Mouse (Mus musculus) hindbrain, embryonic 11.5 days (tissue): ENCODE data around the gene Scp2. TPM values are rescaled to one million over a fixed set of nuclear protein-coding genes. Genes with fewer than 3 reads are reported as not detected.

Source experiments
- ATAC-seq: fragments of 200-750 bp; cut with Nextera tagmentation; 2 replicates; pipeline ENCODE4 v1.8.0; 2017; ENCODE audit warnings: mild to moderate bottlenecking, moderate TSS enrichment, moderate library complexity; ENCODE audit not compliant: low FRiP score
- DNase-seq: peaks from one replicate; pipeline ENCODE4 v3.0.0-alpha.2; 2015; ENCODE audit warnings: low spot score
- H3K27ac ChIP-seq: fragments of 300-500 bp; sonication (generic); 2 replicates; pipeline ENCODE4 v1.5.1; 2014; ENCODE audit warnings: mild to moderate bottlenecking, low read depth, low read length
- H3K27me3 ChIP-seq: fragments of 300-500 bp; sonication (generic); 2 replicates; pipeline ENCODE4 v1.6.1; 2014; ENCODE audit warnings: mild to moderate bottlenecking, low read length, moderate library complexity, mixed read lengths; ENCODE audit not compliant: control insufficient read depth, insufficient read depth
- H3K36me3 ChIP-seq: fragments of 300-500 bp; sonication (generic); 2 replicates; pipeline ENCODE4 v1.6.1; 2014; ENCODE audit warnings: mild to moderate bottlenecking, low read length, moderate library complexity, mixed read lengths; ENCODE audit not compliant: control insufficient read depth, insufficient read depth
- H3K4me1 ChIP-seq: fragments of 300-500 bp; sonication (generic); replicated peaks from 2 replicates; pipeline ENCODE4 v1.6.1; 2014; ENCODE audit warnings: low read length, mixed read lengths; ENCODE audit not compliant: control insufficient read depth, insufficient read depth
- H3K4me2 ChIP-seq: fragments of 300-500 bp; sonication (generic); replicated peaks from 2 replicates; pipeline ENCODE4 v1.6.1; 2014; ENCODE audit warnings: mild to moderate bottlenecking, low read depth, low read length
- H3K4me3 ChIP-seq: fragments of 300-500 bp; sonication (generic); 2 replicates; pipeline ENCODE4 v1.5.1; 2014; ENCODE audit warnings: low read depth, low read length
- H3K9ac ChIP-seq: fragments of 300-500 bp; sonication (generic); 2 replicates; pipeline ENCODE4 v1.6.1; 2014; ENCODE audit warnings: low read depth, low read length
- H3K9me3 ChIP-seq: fragments of 300-500 bp; sonication (generic); 2 replicates; pipeline ENCODE4 v1.6.1; 2016; ENCODE audit warnings: low read length; ENCODE audit not compliant: control insufficient read depth
- WGBS: fragments of 180-500 bp; shearing (Covaris S2); extraction: QIAGEN DNeasy Blood & Tissue Kit; methylation state at CpG from one replicate; pipeline ENCODE4 v1.1.7; 2014; 5-methylcytosine and 5-hydroxymethylcytosine counted together
- polyA plus RNA-seq: library from polyadenylated mRNA; unstranded; fragments of >200 nt; fragmentation: Nextera tagmentation; extraction: Ambion mirVana; gene quantifications from 2 replicates; pipeline ENCODE4 v1.2.1, GENCODE M21; 2014

Gene Scp2
- polyA plus RNA-seq, 1 experiment from 2014 or later: 207 TPM

GRCm38 (mm10) chr4:108024641-108025040 is 120.2 kb downstream of the Scp2 start:
- Histone ChIP-seq H3K27me3 (no peaks in the 10 kb centered on the region), H3K4me3 (no peak overlapping the region), H3K9ac (no peak overlapping the region), H3K27ac (no peak overlapping the region), H3K9me3 (no peaks in the 10 kb centered on the region), H3K36me3 (no peaks in the 10 kb centered on the region), H3K4me1 (no peaks in the 10 kb centered on the region), H3K4me2 (no peak overlapping the region)
- 70% methylated on average over 5 of the region's 5 CpGs for WGBS
- no peak for DNase-seq
- ATAC-seq: no peak

GRCm38 (mm10) chr4:108023186-108023585 is 121.6 kb downstream of the Scp2 start:
- H3K4me2 ChIP-seq: no peak overlapping the region
- H3K4me3 ChIP-seq: no peak overlapping the region
- ATAC-seq (no peak), DNase-seq (no peak)
- H3K9me3 ChIP-seq: no peaks in the 10 kb centered on the region
- no peaks in the 10 kb centered on the region for H3K36me3 ChIP-seq
- no peaks in the 10 kb centered on the region for H3K4me1 ChIP-seq
- WGBS: 87% methylated on average over 4 of the region's 4 CpGs
- no peak overlapping the region for H3K27ac ChIP-seq
- H3K9ac ChIP-seq: no peak overlapping the region
- H3K27me3 ChIP-seq: no peaks in the 10 kb centered on the region

- H3K4me3 ChIP-seq: no peak overlapping the region
- H3K4me1 ChIP-seq: no peaks in the 10 kb centered on the region
- 88% methylated on average over 6 of the region's 6 CpGs for WGBS
- H3K9me3 ChIP-seq: no peaks in the 10 kb centered on the region
- DNase-seq (no peak), ATAC-seq (no peak)
- H3K9ac ChIP-seq: no peak overlapping the region
- H3K4me2 ChIP-seq: no peak overlapping the region
- H3K36me3 ChIP-seq: no peaks in the 10 kb centered on the region
- no peak overlapping the region for H3K27ac ChIP-seq
- no peaks in the 10 kb centered on the region for H3K27me3 ChIP-seq
Observed at GRCm38 (mm10) chr4:108020178-108020577, 124.6 kb downstream of the Scp2 start.

GRCm38 (mm10) chr4:108018961-108019921 is 125.6 kb downstream of the Scp2 start:
- Histone ChIP-seq H3K36me3 (no peaks in the 10 kb centered on the region), H3K9me3 (no peaks in the 10 kb centered on the region), H3K4me2 (no peak overlapping the region), H3K27ac (no peak overlapping the region), H3K27me3 (no peaks in the 10 kb centered on the region), H3K4me3 (no peak overlapping the region), H3K4me1 (no peaks in the 10 kb centered on the region), H3K9ac (no peak overlapping the region)
- 54% methylated on average over 14 of the region's 14 CpGs for WGBS
- ATAC-seq (no peak), DNase-seq (no peak)

- H3K9ac ChIP-seq: no peak overlapping the region
- H3K9me3 ChIP-seq: no peaks in the 10 kb centered on the region
- H3K4me3 ChIP-seq: no peak overlapping the region
- no peaks in the 10 kb centered on the region for H3K27me3 ChIP-seq
- H3K4me1 ChIP-seq: no peaks in the 10 kb centered on the region
- H3K4me2 ChIP-seq: no peak overlapping the region
- no peaks in the 10 kb centered on the region for H3K36me3 ChIP-seq
- H3K27ac ChIP-seq: no peak overlapping the region
- DNase-seq (no peak), ATAC-seq (no peak)
- 59% methylated on average over 10 of the region's 10 CpGs for WGBS
Observed at GRCm38 (mm10) chr4:108018241-108018923, 126.4 kb downstream of the Scp2 start.

GRCm38 (mm10) chr4:108017839-108018238 is 127.0 kb downstream of the Scp2 start:
- no peak overlapping the region for H3K27ac ChIP-seq
- no peak overlapping the region for H3K4me2 ChIP-seq
- WGBS: 83% methylated on average over 7 of the region's 7 CpGs
- no peak overlapping the region for H3K4me3 ChIP-seq
- no peaks in the 10 kb centered on the region for H3K36me3 ChIP-seq
- no peak for DNase-seq
- no peaks in the 10 kb centered on the region for H3K4me1 ChIP-seq
- no peak for ATAC-seq
- H3K9ac ChIP-seq: no peak overlapping the region
- H3K27me3 ChIP-seq: no peaks in the 10 kb centered on the region
- H3K9me3 ChIP-seq: no peaks in the 10 kb centered on the region

- no peak for DNase-seq
- no peak overlapping the region for H3K9ac ChIP-seq
- H3K36me3 ChIP-seq: no peaks in the 10 kb centered on the region
- no peaks in the 10 kb centered on the region for H3K27me3 ChIP-seq
- H3K9me3 ChIP-seq: no peaks in the 10 kb centered on the region
- no peak for ATAC-seq
- 77% methylated on average over 3 of the region's 3 CpGs for WGBS
- no peaks in the 10 kb centered on the region for H3K4me1 ChIP-seq
- H3K4me2 ChIP-seq: no peak overlapping the region
- no peak overlapping the region for H3K27ac ChIP-seq
- H3K4me3 ChIP-seq: no peak overlapping the region
Observed at GRCm38 (mm10) chr4:108016321-108016720, 128.5 kb downstream of the Scp2 start.

- H3K27me3 ChIP-seq: no peaks in the 10 kb centered on the region
- no peak overlapping the region for H3K4me2 ChIP-seq
- no peak overlapping the region for H3K4me3 ChIP-seq
- H3K9me3 ChIP-seq: no peaks in the 10 kb centered on the region
- DNase-seq (no peak), ATAC-seq (no peak)
- 65% methylated on average over 14 of the region's 14 CpGs for WGBS
- H3K27ac ChIP-seq: no peak overlapping the region
- H3K4me1 ChIP-seq: no peaks in the 10 kb centered on the region
- H3K9ac ChIP-seq: no peak overlapping the region
- H3K36me3 ChIP-seq: no peaks in the 10 kb centered on the region
Observed at GRCm38 (mm10) chr4:108015067-108015765, 129.6 kb downstream of the Scp2 start.
